Mouse (Mus musculus) heart, embryonic 16.5 days (tissue): Measurements from ENCODE around the gene Ssbp3. TPM values are rescaled to one million over a fixed set of nuclear protein-coding genes. Genes with fewer than 3 reads are reported as not detected.

ENCODE experiments used
- ATAC-seq: fragments of 200-750 bp; cut with Nextera tagmentation; replicated peaks from 2 replicates; pipeline ENCODE4 v1.8.0; 2017; ENCODE audit warnings: moderate number of reproducible peaks; ENCODE audit not compliant: insufficient read depth, low FRiP score; ENCODE audit errors: extremely low read depth
- H3K27ac ChIP-seq: fragments of 300-500 bp; sonication (generic); 2 replicates; pipeline ENCODE4 v1.5.1; 2014; ENCODE audit warnings: mild to moderate bottlenecking, low read length, control low read depth, moderate library complexity
- H3K27me3 ChIP-seq: fragments of 300-500 bp; sonication (generic); 2 replicates; pipeline ENCODE4 v1.6.1; 2014; ENCODE audit warnings: low read length, mixed read lengths; ENCODE audit not compliant: control insufficient read depth, insufficient read depth
- H3K36me3 ChIP-seq: fragments of 300-500 bp; sonication (generic); 2 replicates; pipeline ENCODE4 v1.6.1; 2014; ENCODE audit not compliant: control insufficient read depth, insufficient read depth
- H3K4me1 ChIP-seq: fragments of 300-500 bp; sonication (generic); 2 replicates; pipeline ENCODE4 v1.6.1; 2014; ENCODE audit warnings: low read length, mixed read lengths; ENCODE audit not compliant: control insufficient read depth, insufficient read depth
- H3K4me2 ChIP-seq: fragments of 300-500 bp; sonication (generic); 2 replicates; pipeline ENCODE4 v1.6.1; 2014; ENCODE audit warnings: low read depth, mild to moderate bottlenecking, control low read depth, low read length
- H3K4me3 ChIP-seq: fragments of 300-500 bp; sonication (generic); 2 replicates; pipeline ENCODE4 v1.5.1; 2014; ENCODE audit warnings: mild to moderate bottlenecking, control low read depth, low read length
- H3K9ac ChIP-seq: fragments of 300-500 bp; sonication (generic); 2 replicates; pipeline ENCODE4 v1.6.1; 2014; ENCODE audit warnings: low read length, control low read depth
- H3K9me3 ChIP-seq: fragments of 300-500 bp; sonication (generic); replicated peaks from 2 replicates; pipeline ENCODE4 v1.6.1; 2016; ENCODE audit warnings: low read length; ENCODE audit not compliant: control insufficient read depth
- WGBS: fragments of 180-500 bp; shearing (Covaris S2); extraction: QIAGEN DNeasy Blood & Tissue Kit; methylation state at CpG from one replicate; pipeline ENCODE4 v1.1.7; 2014; 5-methylcytosine and 5-hydroxymethylcytosine counted together
- polyA plus RNA-seq: library from polyadenylated mRNA; unstranded; fragments of >200 nt; fragmentation: Nextera tagmentation; extraction: Ambion mirVana; gene quantifications from 2 replicates; pipeline ENCODE4 v1.2.1, GENCODE M21; 2015

Ssbp3 gene
- 51.2 and 52.9 TPM in 2 replicates for polyA plus RNA-seq

DNA sequence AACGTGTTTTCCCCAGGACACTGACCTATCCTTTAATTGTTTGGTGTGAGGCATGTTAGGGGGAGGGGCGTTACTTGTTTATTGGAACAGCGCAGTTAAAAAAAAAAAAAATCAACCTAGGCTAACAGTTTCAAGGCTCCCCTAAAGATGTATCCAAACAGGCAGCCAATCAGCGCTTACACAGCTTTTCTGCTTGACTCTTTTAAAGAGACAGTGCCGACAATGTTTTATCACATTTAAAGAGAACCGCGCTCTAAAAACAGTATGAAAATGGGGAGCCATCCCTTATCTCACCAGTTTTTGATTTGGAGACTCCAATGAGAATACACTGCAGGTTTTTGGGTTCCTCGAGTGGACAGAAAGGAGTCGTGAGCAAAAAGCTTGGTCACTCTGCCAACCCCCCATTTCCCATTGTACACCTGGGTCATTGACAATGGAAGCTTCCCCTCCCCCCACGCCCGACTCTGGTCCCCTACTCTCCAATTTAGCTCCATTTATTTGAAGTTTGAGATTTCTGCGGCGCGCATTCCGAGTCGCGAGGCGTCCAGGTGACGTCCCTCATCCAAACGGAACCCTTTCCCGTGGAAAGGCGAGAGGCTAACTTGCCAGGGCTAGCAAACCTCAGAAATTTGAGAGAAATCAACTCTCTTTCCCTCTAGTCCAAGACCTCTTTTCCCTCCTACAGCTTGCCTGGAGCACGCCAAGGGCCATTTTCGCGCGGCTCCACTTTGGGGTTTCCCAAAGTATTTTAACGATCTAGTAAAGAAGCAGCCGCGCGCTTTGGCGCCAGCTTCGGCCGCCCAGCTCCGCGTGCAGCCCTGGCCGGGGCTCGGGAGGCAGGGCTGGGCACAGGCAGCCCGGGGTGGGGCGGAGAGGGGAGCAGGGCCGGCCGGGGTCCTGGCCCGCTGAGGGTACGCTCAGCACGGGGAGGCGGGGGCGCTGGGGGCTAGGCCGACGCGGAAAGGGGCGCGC lies at the start of gene Ssbp3:
TSS of gene Ssbp3 (plus strand) at position 501 of the 972 bp plus-strand sequence.
- Histone ChIP-seq H3K36me3 (peaks cover 3% of the 10 kb centered on the region; the same call in 1 of the 2 replicates), H3K4me3 (peak within 1 kb of the TSS; percentile 95), H3K4me2 (peak within 1 kb of the TSS; percentile 95), H3K27ac (peak within 1 kb of the TSS; percentile 99), H3K4me1 (peaks cover 52% of the 10 kb centered on the region), H3K9me3 (no peaks in the 10 kb centered on the region), H3K27me3 (no peaks in the 10 kb centered on the region), H3K9ac (peak within 1 kb of the TSS; percentile 99)
- ATAC-seq, result peak; percentile 43
- WGBS, result under 1% methylated on average over 47 of the region's 51 CpGs

DNA sequence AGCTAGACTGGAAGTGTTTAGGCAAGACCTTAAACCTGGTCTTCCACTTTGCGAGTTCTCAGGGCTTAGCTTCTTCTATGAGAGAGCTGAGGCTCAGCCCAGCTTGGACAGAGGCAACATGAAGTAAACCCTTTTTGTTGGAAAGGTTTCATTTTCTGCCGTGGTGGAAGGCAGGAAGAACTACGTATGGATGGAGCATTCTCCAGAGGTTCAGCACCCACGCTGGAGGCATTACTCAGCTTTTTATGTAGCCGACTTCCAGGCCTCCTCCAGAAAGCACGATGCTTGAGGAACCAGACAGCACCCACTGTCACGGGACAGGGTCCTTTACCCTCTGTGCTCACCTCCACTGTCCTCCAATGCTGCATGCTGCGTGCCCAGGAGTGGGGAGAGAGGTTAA lies 48.6 kb upstream of the Ssbp3 start:
- Histone ChIP-seq H3K4me3 (no peak overlapping the region), H3K27me3 (no peaks in the 10 kb centered on the region), H3K9ac (no peak overlapping the region; the same call in 1 of the 2 replicates), H3K27ac (0 out of 2 replicates have a peak overlapping the region, but pooled peaks have one; percentile 2), H3K4me2 (no peak overlapping the region), H3K9me3 (no peaks in the 10 kb centered on the region), H3K36me3 (no peaks in the 10 kb centered on the region), H3K4me1 (peaks cover 32% of the 10 kb centered on the region)
- no peak for ATAC-seq
- 57% methylated on average over 8 of the region's 8 CpGs for WGBS

DNA sequence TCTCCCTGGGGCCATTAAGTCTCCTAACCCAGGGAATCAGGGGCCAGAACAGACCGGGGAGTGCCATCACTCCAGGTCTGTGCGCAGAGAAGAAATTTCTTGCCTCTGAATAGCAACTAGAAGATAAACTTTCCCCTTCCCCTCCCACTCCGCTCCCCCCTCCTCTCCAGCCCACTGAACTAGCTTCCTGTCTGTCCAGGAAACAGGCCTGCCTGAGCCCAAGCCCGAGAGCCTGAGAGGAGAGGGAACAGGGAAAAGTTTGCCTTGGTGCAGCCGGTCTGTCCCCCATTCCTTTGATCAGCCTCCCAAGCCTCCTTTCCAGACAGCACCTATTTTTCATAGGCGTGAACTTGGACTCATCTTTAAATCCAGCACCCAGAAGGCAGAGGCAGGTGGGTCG lies 48.2 kb upstream of the Ssbp3 start:
- H3K9me3 ChIP-seq, result no peaks in the 10 kb centered on the region
- no peak overlapping the region for H3K4me3 ChIP-seq
- peaks cover 36% of the 10 kb centered on the region for H3K4me1 ChIP-seq
- H3K27me3 ChIP-seq, result no peaks in the 10 kb centered on the region
- H3K27ac ChIP-seq, result 0 out of 2 replicates have a peak overlapping the region, but pooled peaks have one; percentile 2
- WGBS, result 32% methylated on average over 7 of the region's 7 CpGs
- H3K9ac ChIP-seq, result no peak overlapping the region; the same call in 1 of the 2 replicates
- H3K4me2 ChIP-seq, result no peak overlapping the region
- H3K36me3 ChIP-seq, result no peaks in the 10 kb centered on the region
- peak; percentile 28; the same call in 1 of the 2 replicates for ATAC-seq

DNA sequence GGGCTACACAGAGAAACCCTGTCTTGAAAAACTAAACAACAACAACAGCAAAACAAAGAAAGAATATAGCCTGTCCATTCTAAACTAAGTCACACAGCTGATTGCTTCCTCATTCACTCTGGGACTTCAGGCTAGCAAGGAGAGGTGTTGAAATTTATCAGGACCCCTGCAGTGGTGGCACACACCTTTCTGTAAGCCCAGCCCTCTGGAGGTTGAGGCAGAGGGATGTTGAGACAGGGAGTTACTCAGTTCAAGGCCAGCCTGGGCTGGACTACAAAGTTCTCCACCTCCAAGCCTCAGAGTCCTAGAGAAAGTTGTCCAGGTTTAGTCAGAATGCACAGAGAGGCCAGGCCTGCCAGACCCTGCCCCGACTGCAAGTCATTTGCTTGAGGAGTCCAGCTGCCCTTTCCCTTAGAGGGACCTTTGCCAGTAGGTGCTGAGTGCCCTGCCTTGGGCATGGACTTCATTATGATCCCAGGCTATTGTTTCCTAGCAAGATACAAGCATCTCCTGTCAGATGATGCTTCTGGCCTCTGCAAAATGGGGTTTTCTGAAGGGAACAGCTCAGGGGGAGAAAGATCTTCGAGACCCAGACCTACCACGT lies 47.6 kb upstream of the Ssbp3 start:
- Histone ChIP-seq H3K27ac (no peak overlapping the region), H3K4me3 (no peak overlapping the region), H3K9me3 (no peaks in the 10 kb centered on the region), H3K9ac (no peak overlapping the region; the same call in 1 of the 2 replicates), H3K4me2 (no peak overlapping the region), H3K27me3 (no peaks in the 10 kb centered on the region), H3K4me1 (peaks cover 36% of the 10 kb centered on the region), H3K36me3 (no peaks in the 10 kb centered on the region)
- ATAC-seq, result no peak
- WGBS, result 58% methylated on average over 3 of the region's 3 CpGs

DNA sequence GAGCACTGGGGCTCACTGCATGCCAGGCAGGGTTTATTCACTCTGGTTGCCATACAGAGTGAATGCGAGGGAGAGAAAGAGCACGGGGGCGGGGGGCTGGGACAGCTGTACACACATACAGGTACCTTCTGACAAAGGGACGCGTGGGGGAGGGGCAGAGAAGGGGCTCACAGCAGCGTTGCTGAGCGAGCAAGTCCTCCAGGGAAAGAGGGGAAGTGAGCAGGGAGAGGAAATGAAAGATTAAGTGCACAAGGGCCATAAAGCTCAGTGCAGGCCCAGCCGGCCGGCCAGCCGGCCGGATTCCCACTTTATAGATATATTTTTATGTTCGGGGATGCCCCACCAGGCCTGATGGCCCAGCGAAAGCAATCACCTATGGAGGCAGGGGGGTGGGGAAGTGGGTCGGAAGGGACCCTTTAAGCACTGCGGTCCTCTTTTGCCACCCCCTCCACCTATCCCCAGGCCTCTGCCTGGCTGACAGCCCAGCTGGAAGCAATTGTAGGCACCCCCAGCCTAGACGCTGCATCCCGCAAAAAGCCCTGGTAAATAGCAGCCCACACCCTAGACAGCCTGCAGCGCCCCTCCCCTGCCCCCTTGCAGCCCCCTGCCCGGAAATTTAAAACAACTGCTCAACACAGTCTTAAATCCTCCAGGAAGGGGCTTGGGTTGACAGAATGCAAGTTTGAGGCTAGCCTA lies 44.9 kb upstream of the Ssbp3 start:
- H3K27ac ChIP-seq, result peak overlapping the region; percentile 39; the same call in 1 of the 2 replicates
- H3K9ac ChIP-seq, result peak overlapping the region; percentile 21
- H3K27me3 ChIP-seq, result no peaks in the 10 kb centered on the region
- no peak for ATAC-seq
- no peaks in the 10 kb centered on the region for H3K9me3 ChIP-seq
- no peak overlapping the region for H3K4me3 ChIP-seq
- H3K4me1 ChIP-seq, result peaks cover 39% of the 10 kb centered on the region
- 26% methylated on average over 19 of the region's 19 CpGs for WGBS
- H3K36me3 ChIP-seq, result no peaks in the 10 kb centered on the region
- H3K4me2 ChIP-seq, result no peak overlapping the region

DNA sequence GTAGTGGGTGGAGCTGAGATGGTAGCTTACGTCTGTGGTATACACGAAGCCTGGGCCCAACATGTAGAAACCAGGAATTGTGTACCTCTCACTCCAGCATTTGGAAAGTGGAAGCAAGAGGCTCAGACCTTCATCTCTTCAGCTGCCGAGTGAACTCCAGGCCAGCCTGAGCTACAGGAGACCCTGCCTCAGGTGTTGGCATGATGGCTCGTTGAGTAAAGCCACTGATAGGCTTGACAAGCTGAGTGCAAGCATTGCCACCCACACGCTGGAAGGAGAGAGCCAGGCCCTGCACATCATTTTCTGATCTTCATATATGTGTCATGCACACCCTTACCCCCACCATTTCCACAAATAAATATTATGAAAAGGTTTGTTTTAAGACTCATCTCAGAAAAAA lies 44.1 kb upstream of the Ssbp3 start:
- Histone ChIP-seq H3K27me3 (no peaks in the 10 kb centered on the region), H3K4me3 (no peak overlapping the region), H3K4me2 (no peak overlapping the region), H3K9me3 (no peaks in the 10 kb centered on the region), H3K9ac (no peak overlapping the region), H3K36me3 (no peaks in the 10 kb centered on the region), H3K27ac (no peak overlapping the region), H3K4me1 (peaks cover 39% of the 10 kb centered on the region)
- no peak for ATAC-seq
- 53% methylated on average over 5 of the region's 5 CpGs for WGBS

DNA sequence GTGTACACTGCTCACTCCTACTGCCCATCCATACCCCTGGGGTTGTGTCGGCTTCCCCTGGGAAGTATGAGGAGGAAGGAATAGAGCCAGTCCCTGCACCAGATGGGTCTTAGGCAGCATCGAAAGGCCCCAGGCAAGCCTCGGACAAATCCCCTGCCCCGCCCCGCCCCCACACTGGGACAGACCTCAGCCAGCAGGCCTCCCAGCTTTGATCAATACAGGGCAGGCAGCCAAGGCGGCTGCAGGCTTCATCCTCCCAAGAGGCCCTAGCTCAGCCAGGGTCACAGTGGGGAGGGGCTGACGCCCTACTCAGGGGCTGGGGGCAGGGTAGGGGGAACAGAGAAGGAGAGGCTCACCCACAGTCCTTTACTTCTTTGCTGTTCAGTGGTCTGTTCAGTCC lies 43.7 kb upstream of the Ssbp3 start:
- Histone ChIP-seq H3K27me3 (no peaks in the 10 kb centered on the region), H3K9ac (no peak overlapping the region), H3K4me3 (no peak overlapping the region), H3K9me3 (no peaks in the 10 kb centered on the region), H3K4me2 (no peak overlapping the region), H3K36me3 (no peaks in the 10 kb centered on the region), H3K27ac (no peak overlapping the region), H3K4me1 (peaks cover 39% of the 10 kb centered on the region)
- 15% methylated on average over 7 of the region's 7 CpGs for whole genome bisulfite sequencing
- peak; percentile 47; the same call in 1 of the 2 replicates for ATAC-seq

DNA sequence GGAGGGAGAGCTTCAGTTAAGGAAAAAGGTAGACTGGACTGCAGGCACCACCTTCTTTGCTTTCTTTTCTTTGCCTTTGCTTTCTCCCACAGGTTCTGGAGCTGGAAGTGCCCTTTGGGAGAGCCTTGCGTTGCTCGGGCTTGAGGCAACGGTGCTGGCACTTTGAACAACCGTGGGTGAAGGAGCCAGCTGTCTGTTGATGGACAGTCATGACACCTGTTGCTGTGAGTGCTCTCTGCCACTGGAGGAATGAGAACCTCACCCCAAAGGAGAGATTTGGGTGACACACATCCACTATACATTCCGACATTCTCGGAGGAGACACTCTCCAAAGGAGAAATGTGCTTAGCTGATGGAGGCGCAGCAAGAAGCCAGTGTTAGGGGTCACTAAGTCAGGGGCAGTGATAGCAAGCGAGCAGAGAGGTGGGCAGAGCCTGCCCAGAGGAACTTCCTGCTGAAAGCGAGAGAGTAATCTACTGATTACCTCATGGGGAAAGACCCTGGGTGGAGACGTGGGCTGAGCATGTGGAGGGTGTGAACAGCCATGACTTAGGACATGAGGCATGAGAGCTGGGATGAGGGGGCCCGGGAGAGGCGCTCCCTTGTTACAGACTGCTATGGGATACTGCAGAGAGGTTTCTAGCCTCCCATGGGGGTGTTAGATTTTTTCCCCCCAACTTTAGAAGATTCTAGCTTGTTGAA lies 41.6 kb upstream of the Ssbp3 start:
- H3K27ac ChIP-seq, result peak overlapping the region; percentile 46
- H3K36me3 ChIP-seq, result no peaks in the 10 kb centered on the region
- H3K4me2 ChIP-seq, result peak overlapping the region; percentile 7; the same call in 1 of the 2 replicates
- no peak overlapping the region for H3K4me3 ChIP-seq
- peaks cover 35% of the 10 kb centered on the region for H3K4me1 ChIP-seq
- peak; percentile 64 for ATAC-seq
- peak overlapping the region; percentile 55 for H3K9ac ChIP-seq
- H3K27me3 ChIP-seq, result no peaks in the 10 kb centered on the region
- WGBS, result 21% methylated on average over 12 of the region's 12 CpGs
- no peaks in the 10 kb centered on the region for H3K9me3 ChIP-seq
